Mouse (Mus musculus) heart, postnatal 36 days (tissue): ENCODE results near the gene Wnt9b. TPM values are rescaled to one million over a fixed set of nuclear protein-coding genes. Genes with fewer than 3 reads are reported as not detected.

Experiments
- DNase-seq, 2 experiments: peaks; one replicate each; pipeline ENCODE4 v3.0.0; 2021 to 2022
- intact Hi-C: fragments of 180-260 bp; cut with DNase I; formaldehyde crosslinking; loops from one replicate; pipeline ENCODE4 v1.15.1; 2025
- total RNA-seq, 2 experiments: library from RNA; stranded (reverse); gene quantifications; 2 replicates each; pipeline ENCODE4 v1.2.3; 2021

Gene Wnt9b
- total RNA-seq, 2 experiments from 2014 or later: 0.83 to 1.0 TPM

- intact Hi-C loops: no loop called here
Measured at GRCm38 (mm10) chr11:103686706-103687105, 62.9 kb downstream of the Wnt9b start.

GRCm38 (mm10) chr11:103685261-103685736 lies 64.3 kb downstream of the Wnt9b start:
- intact Hi-C loops: no loop called here
- DNase-seq: no peak

More at GRCm38 (mm10) chr11:103686706-103687105, 62.9 kb downstream of the Wnt9b start:
- DNase-seq: no peak

GRCm38 (mm10) chr11:103683667-103684334 lies 65.8 kb downstream of the Wnt9b start:
- intact Hi-C loops: no loop called here

More at GRCm38 (mm10) chr11:103683667-103684334, 65.8 kb downstream of the Wnt9b start:
- no peak for DNase-seq

Other genes starting within 250 kb of the Wnt9b start
- not detected for gene Lrrc37a, start 245.2 kb downstream of the Wnt9b start, total RNA-seq
- not detected for gene Gm884, start 128.7 kb downstream of the Wnt9b start, total RNA-seq
- not detected for gene Lyzl6, start 110.9 kb downstream of the Wnt9b start, total RNA-seq
- gene Rprml, start 100.3 kb downstream of the Wnt9b start, total RNA-seq: not detected
- gene Gosr2, start 51.9 kb downstream of the Wnt9b start, total RNA-seq: 10 to 100 TPM; 34.7 to 34.9 TPM
- not detected for gene Wnt3, start 24.3 kb upstream of the Wnt9b start, total RNA-seq
- gene Nsf, start 204.2 kb upstream of the Wnt9b start, total RNA-seq: 10 to 100 TPM; 26.2 to 27.4 TPM
- gene Arf2, start 216.9 kb upstream of the Wnt9b start, total RNA-seq: 10 to 100 TPM; 29.8 to 30.4 TPM